Mouse (Mus musculus) G1E (cell line): ENCODE measurements around the gene Unc93a.
"Not testable (repeated sequence)": the region's sequence is repeated elsewhere in the genome, so short reads cannot be mapped to it uniquely, and the experiment has no call there.

ENCODE experiments used
- CTCF ChIP-seq: IDR thresholded peaks from 2 replicates; pipeline ENCODE4 v1.5.1; 2012; ENCODE audit warnings: low read depth, low read length, inconsistent platforms, mixed read lengths
- GATA1 ChIP-seq: IDR thresholded peaks from 2 replicates; pipeline ENCODE4 v1.6.1; 2012; ENCODE audit warnings: borderline replicate concordance, low read length, inconsistent platforms, mixed read lengths
- GATA2 ChIP-seq: IDR thresholded peaks from 2 replicates; pipeline ENCODE4 v1.6.1; 2012; ENCODE audit warnings: low read depth, low read length, inconsistent platforms, borderline replicate concordance

GRCm38 (mm10) chr17:13129737-13130465 is 1.7 kb downstream of the Unc93a start:
- TF ChIP-seq CTCF, GATA1, GATA2: not testable (repeated sequence)
